Mouse (Mus musculus) E14TG2a.4 (cell line): ENCODE data around the gene Myoz1.

Experiments used
- CTCF ChIP-seq: conservative IDR thresholded peaks from 2 replicates; pipeline ENCODE4 v1.5.1; 2014; ENCODE audit warnings: low read length
- NANOG ChIP-seq: IDR thresholded peaks from 2 replicates; pipeline ENCODE4 v1.6.1; 2014; ENCODE audit warnings: borderline replicate concordance, low read length, mixed read lengths
- POU5F1 ChIP-seq: IDR thresholded peaks from 2 replicates; pipeline ENCODE4 v1.6.1; 2014; ENCODE audit warnings: low read length, borderline replicate concordance

DNA sequence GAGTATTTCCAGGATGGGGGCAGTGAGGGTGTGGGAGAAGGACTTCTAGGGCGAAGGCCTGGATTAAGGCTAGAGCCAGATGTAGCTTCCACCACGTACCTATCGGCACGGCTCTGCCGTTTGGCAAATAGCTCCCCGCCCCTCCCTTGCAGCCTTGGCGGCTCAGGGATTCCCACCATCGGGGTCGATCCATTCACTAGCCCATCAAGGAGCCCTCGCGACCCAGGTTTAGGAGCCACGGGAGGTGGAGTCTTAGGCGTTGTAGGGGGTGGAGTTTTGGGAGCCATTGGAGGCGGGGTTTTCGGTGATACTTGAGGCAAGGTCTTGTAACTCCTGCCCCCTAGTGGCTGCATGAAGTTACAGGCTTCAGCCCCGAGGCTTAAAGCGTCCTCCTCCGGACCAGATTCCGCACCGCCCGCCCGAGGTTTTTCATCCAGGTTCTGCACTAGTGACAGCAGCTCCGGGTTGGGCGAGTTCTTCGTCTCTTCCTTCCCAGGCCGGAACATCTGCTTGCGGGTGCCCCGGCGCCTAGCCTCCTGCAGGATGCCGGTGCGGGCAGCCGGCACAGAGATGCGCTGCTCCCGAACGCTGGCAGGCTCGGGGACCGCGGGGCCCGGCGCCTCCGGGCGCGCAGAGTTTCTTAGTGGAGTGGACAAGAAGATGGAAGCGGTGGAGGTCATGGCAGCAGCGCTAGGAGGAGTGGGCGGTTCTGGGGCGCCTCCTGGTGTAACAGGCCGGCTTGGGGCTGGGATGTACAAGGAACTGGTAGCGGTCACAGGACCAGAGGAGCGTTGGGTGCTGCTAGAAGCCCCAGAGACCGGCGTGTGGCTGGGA lies 4.7 kb upstream of the Myoz1 start:
- TF ChIP-seq CTCF = peak; percentile 74
- no peak for TF ChIP-seq POU5F1
- no peak for TF ChIP-seq NANOG
